Mouse (Mus musculus) neural tube, embryonic 12.5 days (tissue): ENCODE data around the gene Sparcl1. TPM values are rescaled to one million over a fixed set of nuclear protein-coding genes. Genes with fewer than 3 reads are reported as not detected.
A peak's percentile ranks its signal among the peaks of the same experiment; 100 is the strongest.

ENCODE experiments used
- ATAC-seq: fragments of 200-750 bp; cut with Nextera tagmentation; 2 replicates; pipeline ENCODE4 v1.8.0; 2017; ENCODE audit warnings: low read depth, mild to moderate bottlenecking, moderate TSS enrichment, moderate library complexity; ENCODE audit not compliant: low FRiP score
- H3K27ac ChIP-seq: fragments of 300-500 bp; sonication (generic); 2 replicates; pipeline ENCODE4 v1.5.1; 2016
- H3K27me3 ChIP-seq: fragments of 300-500 bp; sonication (generic); replicated peaks from 2 replicates; pipeline ENCODE4 v1.6.1; 2016; ENCODE audit warnings: mild to moderate bottlenecking
- H3K36me3 ChIP-seq: fragments of 300-500 bp; sonication (generic); 2 replicates; pipeline ENCODE4 v1.6.1; 2016; ENCODE audit warnings: mild to moderate bottlenecking
- H3K4me1 ChIP-seq: fragments of 300-500 bp; sonication (generic); 2 replicates; pipeline ENCODE4 v1.6.1; 2016
- H3K4me2 ChIP-seq: fragments of 300-500 bp; sonication (generic); replicated peaks from 2 replicates; pipeline ENCODE4 v1.6.1; 2016; ENCODE audit warnings: mild to moderate bottlenecking
- H3K4me3 ChIP-seq: fragments of 300-500 bp; sonication (generic); 2 replicates; pipeline ENCODE4 v1.5.1; 2016
- H3K9ac ChIP-seq: fragments of 300-500 bp; sonication (generic); 2 replicates; pipeline ENCODE4 v1.6.1; 2016; ENCODE audit warnings: mild to moderate bottlenecking
- H3K9me3 ChIP-seq: fragments of 300-500 bp; sonication (generic); 2 replicates; pipeline ENCODE4 v1.6.1; 2016; ENCODE audit warnings: mild to moderate bottlenecking
- WGBS: fragments of 180-500 bp; shearing (Covaris S2); methylation state at CpG from one replicate; pipeline ENCODE4 v1.1.7; 2016; 5-methylcytosine and 5-hydroxymethylcytosine counted together
- polyA plus RNA-seq: library from polyadenylated mRNA; unstranded; fragments of >200 nt; fragmentation: Nextera tagmentation; extraction: Ambion mirVana; gene quantifications from 2 replicates; pipeline ENCODE4 v1.2.1, GENCODE M21; 2016

The Sparcl1 gene
- polyA plus RNA-seq, 1 experiment from 2014 or later: 95.9 TPM

- no peak overlapping the region for H3K27ac ChIP-seq
- H3K36me3 ChIP-seq: no peaks in the 10 kb centered on the region
- no peaks in the 10 kb centered on the region for H3K27me3 ChIP-seq
- H3K9me3 ChIP-seq: no peaks in the 10 kb centered on the region
- H3K9ac ChIP-seq: no peak overlapping the region
- 0 out of 2 replicates have a peak, but pooled peaks cover 5% of the 10 kb centered on the region for H3K4me1 ChIP-seq
- ATAC-seq: no peak
- H3K4me2 ChIP-seq: no peak overlapping the region
- H3K4me3 ChIP-seq: no peak overlapping the region
- 94% methylated on average over 4 of the region's 4 CpGs for WGBS
These were observed 17.4 kb upstream of the Sparcl1 start for GRCm38 (mm10) chr5:104130891-104131290.

- Histone ChIP-seq H3K9me3 (no peaks in the 10 kb centered on the region), H3K4me1 (0 out of 2 replicates have a peak, but pooled peaks cover 5% of the 10 kb centered on the region), H3K4me2 (no peak overlapping the region), H3K9ac (no peak overlapping the region), H3K36me3 (no peaks in the 10 kb centered on the region), H3K27ac (no peak overlapping the region), H3K4me3 (no peak overlapping the region), H3K27me3 (no peaks in the 10 kb centered on the region)
- no peak for ATAC-seq
- WGBS: 60% methylated on average over 12 of the region's 12 CpGs
These were observed 14.9 kb upstream of the Sparcl1 start for GRCm38 (mm10) chr5:104128281-104129031.

GRCm38 (mm10) chr5:104127351-104127750 is 13.8 kb upstream of the Sparcl1 start:
- Histone ChIP-seq H3K27ac (no peak overlapping the region), H3K4me2 (no peak overlapping the region), H3K9me3 (no peaks in the 10 kb centered on the region), H3K36me3 (no peaks in the 10 kb centered on the region), H3K4me1 (0 out of 2 replicates have a peak, but pooled peaks cover 5% of the 10 kb centered on the region), H3K4me3 (no peak overlapping the region), H3K27me3 (no peaks in the 10 kb centered on the region), H3K9ac (no peak overlapping the region)
- 94% methylated on average over 1 of the region's 1 CpGs for WGBS
- no peak for ATAC-seq

- Histone ChIP-seq H3K4me1 (0 out of 2 replicates have a peak, but pooled peaks cover 5% of the 10 kb centered on the region), H3K9ac (no peak overlapping the region), H3K4me3 (no peak overlapping the region), H3K4me2 (no peak overlapping the region), H3K36me3 (no peaks in the 10 kb centered on the region), H3K27ac (no peak overlapping the region), H3K9me3 (no peaks in the 10 kb centered on the region), H3K27me3 (no peaks in the 10 kb centered on the region)
- ATAC-seq: no peak
- 89% methylated on average over 12 of the region's 12 CpGs for WGBS
These were observed 13.2 kb upstream of the Sparcl1 start for GRCm38 (mm10) chr5:104126561-104127320.

- H3K4me1 ChIP-seq: 0 out of 2 replicates have a peak, but pooled peaks cover 5% of the 10 kb centered on the region
- ATAC-seq: no peak
- WGBS: 82% methylated on average over 6 of the region's 6 CpGs
- H3K9me3 ChIP-seq: no peaks in the 10 kb centered on the region
- no peak overlapping the region for H3K4me3 ChIP-seq
- no peaks in the 10 kb centered on the region for H3K27me3 ChIP-seq
- H3K4me2 ChIP-seq: no peak overlapping the region
- no peak overlapping the region for H3K9ac ChIP-seq
- H3K36me3 ChIP-seq: no peaks in the 10 kb centered on the region
- H3K27ac ChIP-seq: no peak overlapping the region
These were observed 10.6 kb upstream of the Sparcl1 start for GRCm38 (mm10) chr5:104124016-104124658.

- 74% methylated on average over 4 of the region's 4 CpGs for WGBS
- no peaks in the 10 kb centered on the region for H3K36me3 ChIP-seq
- no peak for ATAC-seq
- no peak overlapping the region for H3K9ac ChIP-seq
- no peak overlapping the region for H3K4me3 ChIP-seq
- no peaks in the 10 kb centered on the region for H3K9me3 ChIP-seq
- H3K27ac ChIP-seq: no peak overlapping the region
- no peaks in the 10 kb centered on the region for H3K27me3 ChIP-seq
- H3K4me1 ChIP-seq: peaks cover 41% of the 10 kb centered on the region
- no peak overlapping the region for H3K4me2 ChIP-seq
These were observed 2.4 kb upstream of the Sparcl1 start for GRCm38 (mm10) chr5:104115890-104116289.

GRCm38 (mm10) chr5:104115118-104115517 is 1.6 kb upstream of the Sparcl1 start:
- 68% methylated on average over 14 of the region's 14 CpGs for WGBS
- Histone ChIP-seq H3K36me3 (no peaks in the 10 kb centered on the region), H3K27me3 (no peaks in the 10 kb centered on the region), H3K27ac (no peak overlapping the region), H3K4me1 (peaks cover 47% of the 10 kb centered on the region), H3K9me3 (no peaks in the 10 kb centered on the region), H3K4me3 (no peak overlapping the region), H3K4me2 (no peak overlapping the region), H3K9ac (no peak overlapping the region)
- no peak for ATAC-seq

GRCm38 (mm10) chr5:104112511-104112910 is 1.0 kb downstream of the Sparcl1 start:
- ATAC-seq: no peak
- Histone ChIP-seq H3K27me3 (no peaks in the 10 kb centered on the region), H3K27ac (peak overlapping the region; percentile 58; the same call in 1 of the 2 replicates), H3K9me3 (no peaks in the 10 kb centered on the region), H3K4me3 (0 out of 2 replicates have a peak overlapping the region, but pooled peaks have one; percentile 7), H3K4me2 (peak overlapping the region; percentile 54), H3K36me3 (no peaks in the 10 kb centered on the region), H3K4me1 (peaks cover 70% of the 10 kb centered on the region), H3K9ac (peak overlapping the region; percentile 45; the same call in 1 of the 2 replicates)
- WGBS: 2% methylated on average over 5 of the region's 5 CpGs

GRCm38 (mm10) chr5:104112016-104112415 is 1.5 kb downstream of the Sparcl1 start:
- H3K4me1 ChIP-seq: peaks cover 71% of the 10 kb centered on the region
- H3K36me3 ChIP-seq: no peaks in the 10 kb centered on the region
- H3K27ac ChIP-seq: no peak overlapping the region
- H3K9me3 ChIP-seq: no peaks in the 10 kb centered on the region
- H3K27me3 ChIP-seq: no peaks in the 10 kb centered on the region
- whole genome bisulfite sequencing: 2% methylated on average over 9 of the region's 9 CpGs
- peak overlapping the region; percentile 54 for H3K4me2 ChIP-seq
- H3K4me3 ChIP-seq: no peak overlapping the region
- ATAC-seq: no peak
- no peak overlapping the region for H3K9ac ChIP-seq

GRCm38 (mm10) chr5:104110171-104110920 is 3.2 kb downstream of the Sparcl1 start:
- Histone ChIP-seq H3K36me3 (no peaks in the 10 kb centered on the region), H3K9ac (no peak overlapping the region), H3K9me3 (no peaks in the 10 kb centered on the region), H3K27ac (peak overlapping the region; percentile 67), H3K4me1 (peaks cover 75% of the 10 kb centered on the region), H3K4me3 (no peak overlapping the region), H3K4me2 (peak overlapping the region; percentile 54), H3K27me3 (no peaks in the 10 kb centered on the region)
- WGBS: 4% methylated on average over 9 of the region's 9 CpGs
- peak; percentile 77 for ATAC-seq

DNA sequence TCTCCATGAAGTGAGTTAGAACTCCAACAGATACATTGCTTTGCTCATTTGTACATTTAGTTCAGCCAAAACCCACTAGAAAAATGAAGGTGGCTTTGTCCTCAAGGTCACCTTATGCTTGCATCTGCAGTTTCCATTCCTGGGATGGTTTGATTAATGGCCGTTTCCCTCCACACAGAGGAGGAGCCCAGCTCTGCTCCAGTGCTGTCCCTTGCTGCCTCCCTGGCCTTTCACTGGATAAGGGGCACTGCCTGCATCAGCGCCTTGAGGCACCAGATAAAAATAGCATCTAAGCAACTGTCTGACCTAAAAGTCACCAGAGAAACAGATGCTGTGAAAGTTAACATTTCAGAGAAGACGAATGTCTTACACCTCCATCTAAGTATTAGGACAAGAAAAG is 4.0 kb downstream of the Sparcl1 start:
- Histone ChIP-seq H3K4me2 (peak overlapping the region; percentile 51), H3K9me3 (no peaks in the 10 kb centered on the region), H3K4me3 (no peak overlapping the region), H3K36me3 (no peaks in the 10 kb centered on the region), H3K9ac (no peak overlapping the region), H3K27me3 (no peaks in the 10 kb centered on the region), H3K4me1 (peaks cover 69% of the 10 kb centered on the region), H3K27ac (peak overlapping the region; percentile 60; the same call in 1 of the 2 replicates)
- peak; percentile 57 for ATAC-seq
- WGBS: 13% methylated on average over 3 of the region's 3 CpGs
